Mouse (Mus musculus): Measurements from ENCODE around the gene Cacna1d.

Gene Cacna1d

DNA sequence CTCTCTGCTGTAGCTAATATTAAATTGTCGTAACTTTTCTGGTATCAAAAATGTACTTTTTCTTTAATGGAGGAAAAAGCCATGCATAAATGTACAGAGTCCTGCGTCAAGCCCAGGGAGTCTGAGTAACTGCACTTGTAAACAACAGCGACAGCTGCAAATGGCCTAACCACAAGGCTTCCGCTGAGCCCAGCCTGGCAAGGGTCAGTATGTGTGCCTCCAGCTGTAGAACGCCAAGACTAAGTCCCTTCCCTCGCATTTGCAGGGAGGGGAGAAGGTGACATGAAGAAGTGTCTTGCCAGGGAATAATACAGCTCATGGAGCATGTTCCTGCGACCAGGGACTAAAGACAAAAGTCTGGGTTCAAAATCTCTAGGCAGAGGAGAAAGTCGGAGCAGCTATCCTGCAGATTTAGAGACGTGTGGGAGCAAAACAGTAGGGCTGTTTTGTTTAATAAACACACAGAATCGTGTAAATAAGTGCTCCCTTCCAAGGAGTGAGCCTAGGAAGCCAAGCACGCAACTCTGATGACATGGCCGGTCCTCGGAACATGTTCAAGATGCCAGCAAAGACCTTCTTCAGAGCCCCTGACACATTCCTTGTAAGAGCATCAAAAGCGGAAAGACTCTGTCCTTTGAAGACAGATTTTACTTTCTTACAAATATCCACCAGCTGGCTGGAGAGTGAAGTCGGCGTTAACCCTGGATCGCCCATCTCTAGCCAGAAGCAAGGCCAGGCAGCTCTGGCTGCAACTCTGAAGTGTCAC, 160.7 kb downstream of the Cacna1d start:
- no peak for DNase-seq (ENCODE audit: low read depth, low spot score)

DNA sequence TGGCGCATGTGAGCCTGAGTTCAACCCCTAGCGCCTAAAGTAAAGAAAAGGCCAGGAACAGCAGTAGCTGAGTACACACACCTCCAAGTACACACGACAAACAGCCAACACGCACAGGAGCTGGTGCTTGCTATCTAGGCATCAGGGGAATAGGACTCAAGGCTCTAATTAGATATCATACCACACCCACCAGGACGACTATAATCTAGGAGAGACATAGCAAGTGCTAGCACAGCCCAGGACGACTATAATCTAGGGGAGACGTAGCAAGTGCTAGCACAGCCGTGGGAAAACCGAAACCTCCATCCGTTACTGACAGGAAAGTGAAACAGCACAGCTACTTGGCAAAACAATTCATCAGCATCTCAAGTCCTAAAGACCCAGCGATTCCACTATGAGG, 162.1 kb downstream of the Cacna1d start:
- DNase-seq (ENCODE audit: low read depth, low spot score) = no peak

DNA sequence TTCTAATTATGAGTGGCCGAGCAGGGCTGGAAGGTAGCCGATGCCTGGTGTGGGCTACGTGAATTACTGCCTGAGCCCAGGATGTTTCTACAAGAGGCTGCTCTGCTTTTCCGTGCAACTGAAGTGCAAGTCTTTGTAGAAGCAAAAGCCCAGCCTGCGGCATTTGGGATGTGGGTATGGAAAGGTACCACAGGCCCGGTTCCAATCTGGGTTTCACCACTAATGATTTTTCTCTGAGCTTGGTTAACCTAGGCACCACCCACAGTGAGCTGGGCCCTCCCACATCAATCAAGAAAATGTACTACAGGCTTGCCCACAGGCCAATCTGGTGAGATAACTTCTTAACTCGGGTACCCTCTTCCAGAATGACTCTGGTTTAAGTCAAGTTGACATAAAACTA, 163.8 kb downstream of the Cacna1d start:
- DNase-seq (ENCODE audit: low read depth, low spot score) = no peak

DNA sequence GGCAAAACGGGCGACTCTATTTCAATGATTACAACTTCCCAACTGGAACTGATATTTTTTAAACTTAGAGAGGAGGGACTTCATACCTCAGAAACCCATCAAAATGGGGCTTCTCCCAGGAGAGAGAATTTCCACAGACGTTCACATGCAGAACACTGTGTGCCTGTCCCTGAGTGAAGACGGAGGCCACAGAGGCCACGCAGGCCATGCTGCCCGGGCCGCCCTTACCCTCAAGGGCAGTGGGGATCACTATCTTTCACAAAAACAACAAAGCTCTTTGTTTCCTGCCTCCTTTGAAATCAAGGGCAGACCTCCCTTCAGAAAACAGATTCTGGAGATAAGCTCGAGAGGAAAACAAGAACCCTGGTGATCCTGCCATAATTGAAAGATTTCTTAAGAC, 164.2 kb downstream of the Cacna1d start:
- DNase-seq (ENCODE audit: low read depth, low spot score) = no peak

DNA sequence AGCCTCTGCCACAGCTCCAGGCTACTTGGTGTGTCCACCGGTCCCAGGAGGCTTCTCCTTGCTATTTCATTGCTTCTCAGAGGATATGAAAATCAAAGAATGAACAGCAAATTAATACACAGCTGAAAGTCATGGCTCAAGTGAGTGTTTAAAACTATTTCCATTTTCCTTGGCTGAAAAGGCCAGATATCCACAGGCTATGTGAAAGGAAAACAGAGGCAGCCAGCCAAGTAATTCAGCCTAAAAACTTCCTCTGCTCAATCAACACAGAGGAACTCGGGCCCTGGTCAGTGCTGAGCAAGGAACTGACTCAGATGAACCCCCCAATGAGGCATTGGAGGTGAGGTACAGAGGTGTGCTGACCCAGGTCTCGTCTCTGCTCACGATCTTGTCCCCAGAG, 165.0 kb downstream of the Cacna1d start:
- no peak for DNase-seq (ENCODE audit: low read depth, low spot score)

DNA sequence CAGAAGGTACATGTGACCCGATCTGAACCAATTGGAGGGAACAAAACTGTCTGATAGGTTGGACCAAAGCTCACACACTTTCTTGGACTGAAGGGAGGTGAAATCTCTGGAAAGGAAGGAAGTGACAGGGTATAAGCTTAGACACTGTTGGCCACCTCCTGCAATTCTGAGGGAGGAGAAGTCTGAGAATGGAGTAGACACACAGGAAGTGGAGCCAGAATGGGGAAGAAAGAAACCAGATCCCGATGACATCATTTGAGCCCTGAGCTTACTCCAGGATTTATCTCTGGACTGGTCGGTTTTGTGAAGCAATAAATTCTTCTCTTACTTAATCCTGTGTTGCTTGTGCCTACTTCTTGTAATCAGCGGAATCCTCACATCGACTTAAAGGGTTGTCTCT, 166.3 kb downstream of the Cacna1d start:
- no peak for DNase-seq (ENCODE audit: low read depth, low spot score)

DNA sequence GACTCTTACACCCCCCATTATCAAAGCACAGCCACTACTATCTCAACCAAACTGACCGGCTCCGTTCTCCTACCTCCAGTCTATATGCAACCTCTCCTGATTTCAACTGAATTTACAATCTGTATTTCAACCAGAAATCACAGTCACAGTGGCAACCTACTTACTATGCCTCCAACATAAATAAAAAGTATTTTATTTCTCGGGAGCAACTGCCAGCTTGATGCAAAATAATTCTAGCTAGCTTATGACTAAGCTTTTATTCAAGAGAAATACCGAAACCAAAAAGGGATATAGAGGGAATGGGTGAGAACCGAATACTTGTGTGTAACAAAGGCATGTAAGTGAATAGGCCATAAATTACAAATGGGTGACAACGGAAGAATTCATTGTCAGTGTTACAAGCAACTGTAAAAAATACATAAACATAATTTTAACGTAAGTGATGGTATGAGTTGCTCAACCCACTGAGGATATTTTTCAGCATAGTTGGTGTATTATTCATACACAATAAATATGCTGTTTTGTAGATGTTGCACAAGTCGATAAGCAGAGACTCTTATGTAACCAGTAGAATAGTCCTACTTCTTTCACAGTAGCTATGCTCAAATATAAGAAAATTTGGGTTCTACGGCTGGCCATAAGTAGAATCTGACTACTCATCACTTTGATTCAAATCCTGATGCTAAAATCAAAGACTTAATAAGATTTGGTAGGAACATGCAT, 172.4 kb downstream of the Cacna1d start:
- DNase-seq (ENCODE audit: low read depth, low spot score) = no peak

DNA sequence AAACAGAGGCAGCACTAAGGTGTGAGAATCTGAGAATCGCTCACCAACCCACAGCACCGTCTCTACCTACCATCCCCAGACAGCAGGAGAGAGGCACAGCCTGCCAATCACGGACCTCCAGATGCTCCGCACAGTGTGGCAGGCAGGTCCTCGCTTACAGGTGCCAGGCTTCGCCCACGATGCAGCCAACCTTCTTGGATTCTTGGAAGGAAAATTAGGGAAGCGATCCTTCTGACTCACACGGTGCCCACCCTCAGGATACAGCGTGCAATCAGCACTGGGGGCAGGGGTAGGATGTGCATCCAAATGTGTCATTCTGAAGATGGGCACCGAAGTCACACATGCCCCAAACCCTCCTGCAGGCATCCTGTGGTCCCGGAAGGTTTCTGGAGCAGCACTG, 173.0 kb downstream of the Cacna1d start:
- no peak for DNase-seq (ENCODE audit: low read depth, low spot score)

DNA sequence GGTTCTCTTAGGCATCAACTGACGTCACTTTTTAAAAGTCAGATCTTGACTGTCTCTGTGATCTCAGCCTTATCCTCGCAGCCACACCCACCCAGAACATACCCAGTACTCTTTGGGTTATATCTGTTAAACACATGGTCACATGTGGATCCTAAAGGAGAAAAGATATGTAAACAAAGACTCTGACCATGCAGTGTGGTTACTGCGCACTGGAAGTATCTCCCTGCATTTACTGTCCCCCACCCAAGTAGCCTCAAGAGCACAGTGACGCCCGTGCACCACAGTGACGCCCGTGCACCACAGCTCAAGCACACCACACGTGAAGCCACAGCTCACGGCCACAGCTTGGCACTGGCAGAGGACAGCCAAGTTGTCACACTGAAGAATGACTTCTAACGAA, 173.6 kb downstream of the Cacna1d start:
- no peak for DNase-seq (ENCODE audit: low read depth, low spot score)

DNA sequence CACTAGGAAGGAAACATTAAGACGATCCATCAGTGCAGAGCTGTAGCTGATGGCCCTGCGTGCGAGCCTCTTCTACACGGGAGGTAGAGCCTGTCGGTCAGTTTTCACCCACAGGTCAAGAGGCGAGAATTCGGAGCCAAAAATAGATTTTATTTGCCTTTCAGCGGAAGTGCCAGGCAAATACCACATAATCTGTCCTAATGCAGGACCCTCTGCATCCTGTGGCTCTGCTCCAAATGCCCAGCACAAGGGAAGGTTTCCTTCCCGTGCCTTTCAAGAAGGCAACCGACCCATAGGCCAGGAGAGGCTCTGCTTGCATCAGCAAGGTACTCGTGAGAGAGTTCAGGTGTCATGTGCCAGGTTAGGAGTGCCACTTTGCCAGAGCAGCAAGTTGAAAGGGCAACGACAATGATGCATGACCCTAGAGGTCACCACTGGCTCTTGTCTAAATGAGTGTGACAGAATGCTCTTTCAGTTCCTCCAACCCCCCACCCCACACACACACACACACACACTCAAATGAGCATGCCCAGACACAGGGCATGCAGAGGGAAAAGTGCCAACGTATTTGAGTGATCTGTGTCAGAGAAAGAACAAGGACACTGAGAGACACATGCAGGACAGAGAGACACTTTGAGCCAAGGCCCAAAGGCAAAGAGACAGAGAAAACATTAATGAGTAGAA, 179.9 kb downstream of the Cacna1d start:
- no peak for DNase-seq (ENCODE audit: low read depth, low spot score)

DNA sequence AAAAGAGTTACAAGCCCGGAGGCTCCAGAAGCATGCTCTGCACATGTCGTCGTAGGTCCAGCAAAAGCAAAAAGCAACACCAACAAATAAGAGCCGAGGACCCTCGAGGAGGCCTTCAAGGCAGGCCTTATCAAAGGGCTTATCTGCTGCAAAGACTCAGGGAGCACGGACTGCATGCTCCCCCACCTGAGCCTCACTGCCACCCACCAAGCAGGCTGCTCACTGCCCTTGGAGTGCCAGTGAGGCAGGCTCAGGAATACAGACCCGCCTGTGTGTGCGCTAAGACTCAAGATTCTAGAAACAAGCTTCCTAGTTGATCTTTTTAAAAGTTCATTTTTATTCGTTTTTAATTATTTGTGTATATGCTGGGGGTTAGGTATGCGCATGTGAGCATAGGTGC, 181.0 kb downstream of the Cacna1d start:
- DNase-seq (ENCODE audit: low read depth, low spot score) = no peak

DNA sequence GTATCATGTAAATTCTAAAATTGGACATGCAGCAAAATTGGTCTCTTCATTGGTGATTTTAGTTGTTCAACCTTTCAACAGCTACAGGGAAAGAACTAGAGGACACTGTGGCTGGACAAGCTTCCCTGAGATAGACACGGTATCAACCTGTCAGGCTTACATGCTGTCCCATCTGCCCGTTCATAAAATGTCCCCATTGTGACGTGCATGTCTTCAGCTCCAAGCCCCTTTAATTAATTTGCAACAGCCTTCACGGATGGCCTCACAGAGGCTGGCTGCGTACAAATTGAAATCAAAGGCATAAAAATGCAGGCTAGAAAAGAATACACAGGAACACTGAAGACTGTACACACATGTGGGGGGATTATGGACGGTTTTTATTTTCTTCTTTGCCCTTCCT, 185.0 kb downstream of the Cacna1d start:
- DNase-seq (ENCODE audit: low read depth, low spot score) = no peak

DNA sequence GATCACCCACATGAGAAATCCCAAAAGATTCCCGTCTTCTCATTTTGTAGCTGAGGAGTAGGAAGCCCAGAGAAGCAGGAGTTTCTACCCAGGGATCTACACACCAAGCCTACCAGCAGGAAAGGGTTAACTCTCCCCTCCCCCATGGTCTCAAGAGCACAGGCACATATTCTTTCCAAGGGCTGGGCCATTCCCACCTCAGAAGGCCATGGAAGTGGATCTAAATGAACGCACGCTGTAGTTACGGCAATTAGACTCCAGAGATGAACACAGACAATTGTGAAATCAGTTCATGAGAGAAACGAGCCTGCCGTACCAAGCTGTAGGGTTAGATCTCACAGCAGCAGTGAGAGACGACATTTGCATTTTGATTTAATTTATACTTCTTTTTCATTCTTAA, 191.3 kb downstream of the Cacna1d start:
- DNase-seq (ENCODE audit: low read depth, low spot score) = no peak

DNA sequence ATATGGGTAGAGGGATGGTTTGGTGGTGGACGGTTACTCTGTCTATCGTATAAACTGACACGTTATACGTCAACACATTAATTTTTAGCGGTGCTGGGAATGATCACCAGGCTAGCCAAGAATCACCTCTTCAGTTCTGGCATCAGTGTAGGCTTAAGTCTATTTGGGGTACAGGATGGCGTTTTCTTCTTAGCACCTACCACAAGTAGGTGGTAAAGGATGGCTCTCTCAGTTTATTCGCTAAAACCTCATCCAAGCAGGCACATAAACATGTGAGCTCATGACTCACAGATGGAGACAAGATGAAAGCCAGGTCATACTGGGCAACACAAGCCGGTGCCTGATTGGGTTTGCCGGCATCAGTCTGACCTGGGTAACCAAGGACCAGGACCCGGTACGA, 193.8 kb downstream of the Cacna1d start:
- DNase-seq (ENCODE audit: low read depth, low spot score) = no peak

DNA sequence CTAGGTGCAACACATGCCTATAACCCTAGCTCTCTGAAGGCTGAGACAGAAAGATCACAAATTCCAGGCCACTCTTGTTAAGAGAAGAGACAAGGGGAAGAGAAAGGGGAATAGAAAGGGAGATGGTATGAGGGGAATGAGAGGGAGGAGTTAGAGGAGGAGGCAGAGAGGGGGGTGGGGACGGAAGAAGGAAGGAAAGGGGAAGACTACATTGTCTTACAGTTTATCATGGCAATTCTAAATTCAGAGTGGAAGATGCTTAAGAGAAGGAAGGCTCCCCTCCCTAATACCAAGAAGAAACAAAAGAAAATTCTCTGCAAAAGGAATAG, 199.2 kb downstream of the Cacna1d start:
- DNase-seq (ENCODE audit: low read depth, low spot score) = no peak

DNA sequence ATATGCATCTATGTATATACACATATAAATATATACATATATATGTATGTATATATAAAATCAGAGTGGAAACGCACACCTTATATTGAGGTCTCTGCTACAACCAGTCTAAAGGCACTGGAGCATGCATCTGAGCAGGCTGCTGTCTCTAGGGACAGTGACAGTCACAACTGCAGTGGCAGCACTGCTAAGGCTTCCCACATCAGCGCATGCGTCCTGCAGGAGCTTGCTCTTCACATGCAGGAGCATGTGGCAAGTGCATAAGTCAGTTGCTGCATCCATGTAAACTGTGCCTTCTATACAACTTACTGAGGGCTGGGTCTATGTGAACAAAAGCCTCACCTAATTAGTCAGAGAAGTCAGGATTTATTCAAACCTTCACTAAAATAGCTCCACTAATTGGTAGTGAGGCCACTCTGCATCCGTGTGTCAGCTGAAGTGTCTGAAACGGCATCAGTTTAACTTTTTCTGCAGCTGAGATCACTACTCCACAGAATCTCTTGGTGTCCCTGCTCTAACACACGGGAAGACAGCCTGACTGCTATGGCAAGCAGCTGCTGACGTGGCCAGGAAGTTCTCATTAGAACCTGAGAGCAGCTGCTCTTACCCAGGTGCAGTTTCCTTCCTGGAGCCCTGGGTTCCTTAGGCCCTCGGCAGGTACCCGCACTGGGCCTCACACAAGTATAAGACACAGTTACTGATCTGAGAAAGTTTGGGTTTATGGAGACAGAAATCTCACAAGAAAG, 199.7 kb downstream of the Cacna1d start:
- DNase-seq (ENCODE audit: low read depth, low spot score) = no peak

DNA sequence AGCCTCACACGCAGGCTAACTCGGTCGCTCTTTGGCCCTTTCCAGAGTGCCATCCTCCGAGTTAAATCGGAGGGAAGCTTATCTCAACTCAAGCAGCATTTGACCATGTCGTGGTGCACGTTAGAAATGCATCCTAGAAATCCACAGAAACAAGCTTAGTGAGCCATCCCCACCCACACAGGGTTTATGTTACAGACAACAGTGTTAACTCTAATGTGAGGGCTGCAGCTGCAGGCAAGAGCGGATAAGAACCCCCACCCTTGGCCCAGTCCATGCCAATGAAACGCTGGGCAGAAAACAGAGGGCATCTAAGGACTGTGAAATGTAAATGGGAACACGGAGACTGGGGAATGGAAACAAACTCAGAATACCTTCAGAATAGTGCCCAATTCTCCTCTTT, 206.8 kb downstream of the Cacna1d start:
- no peak for DNase-seq (ENCODE audit: low read depth, low spot score)

DNA sequence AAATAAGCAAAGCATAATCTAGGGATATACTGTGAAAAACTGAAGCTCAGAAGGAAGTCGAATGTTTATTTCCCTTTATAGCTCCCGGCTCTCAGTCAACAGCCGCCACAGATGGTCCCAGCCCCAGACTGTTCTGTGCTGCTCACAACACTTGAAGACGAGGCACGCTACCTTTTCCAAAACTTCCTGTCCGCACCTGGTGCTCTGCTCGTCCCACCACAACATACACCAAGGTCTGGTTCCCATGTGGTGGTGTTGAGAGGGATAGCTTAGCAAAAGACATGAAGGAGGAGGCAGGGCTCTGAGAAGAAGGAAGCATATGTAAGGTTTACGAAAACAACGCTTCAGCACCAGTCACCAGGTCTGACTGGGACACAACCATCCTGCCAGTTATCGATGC, 207.2 kb downstream of the Cacna1d start:
- no peak for DNase-seq (ENCODE audit: low read depth, low spot score)

DNA sequence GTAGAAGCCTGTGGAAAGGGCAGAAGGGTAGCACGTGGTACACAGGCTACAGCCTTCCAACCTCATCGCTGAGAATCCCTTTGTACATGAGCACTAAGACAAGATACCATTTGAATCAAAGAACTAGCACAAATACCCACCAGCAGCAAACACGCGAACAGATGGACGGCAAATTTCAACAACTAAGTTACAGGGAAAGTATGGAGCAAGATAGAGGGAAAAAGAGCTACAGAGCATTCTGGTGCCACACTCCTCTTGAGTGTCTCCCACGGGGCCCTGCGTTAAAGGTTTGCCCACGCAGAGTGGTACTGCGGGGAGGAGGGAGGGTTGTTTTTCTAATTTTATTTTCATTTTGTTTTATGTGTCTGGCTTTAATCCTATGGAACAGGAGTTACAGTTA, 215.7 kb downstream of the Cacna1d start:
- DNase-seq (ENCODE audit: low read depth, low spot score) = no peak

DNA sequence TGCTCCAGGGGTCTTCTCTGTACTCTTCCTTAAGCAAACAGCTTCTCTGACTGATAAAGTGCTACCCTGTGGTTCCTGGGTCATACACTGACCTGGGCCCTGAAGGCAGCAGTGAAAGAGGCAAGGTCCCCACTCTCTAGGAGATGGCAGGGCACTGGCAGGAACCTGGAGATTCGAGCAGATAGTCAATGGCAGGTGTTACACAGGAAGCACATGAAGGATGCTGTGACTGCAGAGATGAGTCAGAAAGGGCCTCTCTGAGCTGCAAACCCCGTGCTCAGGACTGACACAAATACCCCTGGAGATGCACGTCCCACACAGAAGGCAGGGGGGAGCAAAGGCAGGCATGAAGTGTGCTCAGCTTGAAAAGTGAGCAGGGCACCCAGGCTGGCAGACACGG, 218.3 kb downstream of the Cacna1d start:
- DNase-seq (ENCODE audit: low read depth, low spot score) = no peak

DNA sequence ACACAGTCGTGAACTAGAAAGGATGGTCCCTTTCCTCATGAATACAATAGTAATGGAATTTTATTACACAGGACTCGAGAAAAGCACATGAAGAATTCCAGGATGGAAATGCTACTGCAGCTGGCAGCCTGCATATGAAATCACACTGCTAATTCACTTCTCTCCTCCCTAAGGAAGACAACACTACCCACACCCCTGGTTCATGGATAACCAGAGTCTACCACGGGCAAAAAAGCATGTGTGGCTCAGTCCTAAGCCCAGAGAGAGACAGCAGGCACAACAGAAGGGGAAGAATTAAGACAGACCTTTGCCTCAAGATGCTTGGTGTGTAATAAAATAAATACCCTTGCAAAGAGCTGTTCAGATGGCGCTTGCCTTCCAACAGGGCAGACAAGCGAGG, 218.7 kb downstream of the Cacna1d start:
- DNase-seq (ENCODE audit: low read depth, low spot score) = no peak

DNA sequence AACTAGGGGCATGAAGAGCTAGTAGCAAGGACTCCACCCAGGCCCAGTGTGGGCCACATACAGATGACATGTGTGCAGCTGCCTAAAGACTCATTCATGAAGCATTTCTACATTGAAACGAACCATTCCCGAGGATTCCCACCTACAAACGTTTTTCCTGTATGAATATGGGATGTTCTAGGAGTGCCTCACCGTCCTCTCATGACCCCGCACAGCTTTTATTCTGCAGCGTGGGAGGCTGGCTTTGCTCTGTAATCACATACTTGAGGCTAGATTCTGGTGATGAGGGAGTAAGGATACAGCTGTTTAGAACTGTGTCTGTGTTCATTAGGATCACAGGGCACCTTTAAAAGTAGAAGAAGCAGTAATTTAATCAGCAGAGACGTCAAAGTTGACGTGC, 219.4 kb downstream of the Cacna1d start:
- no peak for DNase-seq (ENCODE audit: low read depth, low spot score)
